In genomic region chr13:19025091-19025688, GRCm38 (mm10) we compare ENCODE assay signal across 22 mouse cellular contexts.
DNase-seq lines count a peak whose midpoint lies in the region; ATAC-seq and TF ChIP-seq lines count a peak whose summit lies in the region.
"Had no signal": no experiment of that assay in that cellular context is flagged by ENCODE, and none has a peak within 500 bp of the region (broad histone marks: within the 10 kb centered on the region; RNA-seq: fewer than 3 reads in every experiment).

No protein-coding gene starts in this region.

- no peak for TF ChIP-seq POLR2A in cerebellum, adult 2 months (IDR thresholded peaks at IDR 0.05; ENCODE audit: borderline replicate concordance, insufficient read depth, low read length)

- peaks cover 41% of the 10 kb centered on the region for H3K4me1 ChIP-seq in cerebellum, adult 2 months (ENCODE audit: control insufficient read depth, insufficient read depth, low read length)
- no peaks in the 10 kb centered on the region for H3K4me1 ChIP-seq in forebrain, embryonic 15.5 days
- H3K4me1 ChIP-seq: heart, embryonic 12.5 days; limb, embryonic 10.5 days; midbrain, embryonic 12.5 days had no signal

- intact Hi-C loops in left cerebral cortex, postnatal 4 days (cut with DNase I) = no loop called here

- no peak overlapping the region for H3K9ac ChIP-seq in forebrain, embryonic 15.5 days (replicated peaks)
- H3K9ac ChIP-seq: heart, embryonic 12.5 days; midbrain, embryonic 12.5 days had no signal

- no peak for TF ChIP-seq CTCF in cerebellum, adult 2 months (IDR thresholded peaks at IDR 0.05; ENCODE audit: borderline replicate concordance, insufficient read depth, low read depth, low read length)

- H3K27ac ChIP-seq in cerebellum, adult 2 months (ENCODE audit: insufficient read depth, low read length) = peak overlapping the region; percentile 83
- no peak overlapping the region for H3K27ac ChIP-seq in forebrain, embryonic 15.5 days (replicated peaks)
- H3K27ac ChIP-seq: limb, embryonic 10.5 days; macrophage; midbrain, embryonic 12.5 days had no signal

- no peak overlapping the region for H3K4me3 ChIP-seq in cerebellum, adult 2 months (replicated peaks; ENCODE audit: insufficient read depth, low read depth, low read length)
- H3K4me3 ChIP-seq in forebrain, embryonic 15.5 days = no peak overlapping the region
- H3K4me3 ChIP-seq: erythroblast, embryonic 14.5 days; heart, embryonic 12.5 days; limb, embryonic 10.5 days; midbrain, embryonic 12.5 days; myocyte had no signal

- H3K9me3 ChIP-seq in forebrain, embryonic 15.5 days = no peaks in the 10 kb centered on the region
- H3K9me3 ChIP-seq: heart, embryonic 12.5 days; limb, embryonic 10.5 days; midbrain, embryonic 12.5 days had no signal

- H3K27me3 ChIP-seq in cerebellum, adult 2 months (ENCODE audit: control insufficient read depth, insufficient read depth, low read length) = no peaks in the 10 kb centered on the region
- no peaks in the 10 kb centered on the region for H3K27me3 ChIP-seq in forebrain, embryonic 15.5 days
- H3K27me3 ChIP-seq: heart, embryonic 12.5 days; midbrain, embryonic 12.5 days had no signal

- no peaks in the 10 kb centered on the region for H3K36me3 ChIP-seq in forebrain, embryonic 15.5 days
- H3K36me3 ChIP-seq: heart, embryonic 12.5 days; limb, embryonic 10.5 days; midbrain, embryonic 12.5 days had no signal

- H3K4me2 ChIP-seq in forebrain, embryonic 15.5 days (replicated peaks) = no peak overlapping the region
- H3K4me2 ChIP-seq: heart, embryonic 12.5 days; liver, embryonic 11.5 days; midbrain, embryonic 12.5 days had no signal

- peak; percentile 50 to 78 for DNase-seq in cerebellum, adult 2 months
- DNase-seq in left cerebral cortex, postnatal 4 days = peak; percentile 28
- no peak for DNase-seq in left cerebral cortex, adult 9 months (ENCODE audit: low spot score in 2 of 2)
- peak; percentile 60 for DNase-seq in Muller cell, postnatal 12 days (ENCODE audit: inconsistent ontology term)
- DNase-seq in cerebellum, postnatal 10 days = peak; percentile 56 to 69
- DNase-seq in frontal cortex, postnatal 14 days (ENCODE audit: low spot score in 2 of 2) = no peak
- DNase-seq: adrenal gland, postnatal 10 days; heart, postnatal 4 days; kidney, adult 8-10 months; kidney, postnatal 25 days; spleen, adult 18-20 months; thymus, adult 18-20 months had no signal

- no peak for ATAC-seq in cerebellum, adult (ENCODE audit: insufficient number of reproducible peaks, low FRiP score, low TSS enrichment)
- ATAC-seq in forebrain, embryonic 15.5 days (replicated peaks) = no peak
- ATAC-seq: forebrain, embryonic 14.5 days had no signal

- whole genome bisulfite sequencing in cerebellum, adult 2 months = 5% methylated on average over 2 of the region's 2 CpGs
- 83% methylated on average over 2 of the region's 2 CpGs for WGBS in forebrain, embryonic 15.5 days

Comparison
In these comparisons a context has a peak if more than half of its experiments do, and no peak if none do; other contexts are left out.
1. DNase-seq: peak in cerebellum, adult 2 months (2 of 2), left cerebral cortex, postnatal 4 days (single experiment), Muller cell, postnatal 12 days (single experiment) and cerebellum, postnatal 10 days (2 of 2); none in left cerebral cortex, adult 9 months (0 of 2) and frontal cortex, postnatal 14 days (0 of 2).